Comparison of ENCODE assay signal across 25 mouse cellular contexts in genomic region chr7:78555532-78555931, GRCm38 (mm10).
"Had no signal": no experiment of that assay in that cellular context is flagged by ENCODE, and none has a peak within 500 bp of the region (broad histone marks: within the 10 kb centered on the region; RNA-seq: fewer than 3 reads in every experiment).

No protein-coding gene starts in this region.

- H3K4me2 ChIP-seq: heart, embryonic 12.5 days; hindbrain, embryonic 12.5 days; hindbrain, embryonic 14.5 days; intestine, embryonic 15.5 days; limb, embryonic 12.5 days; liver, embryonic 11.5 days; liver, embryonic 13.5 days; liver, embryonic 15.5 days had no signal

- H3K27ac ChIP-seq: gastrocnemius, adult 2 months; heart, embryonic 10.5 days; hindbrain, embryonic 10.5 days; hindbrain, embryonic 12.5 days; hindbrain, embryonic 14.5 days; intestine, embryonic 15.5 days; layer of hippocampus, adult 2 months; left cerebral cortex, adult 2 months; limb, embryonic 10.5 days; limb, embryonic 12.5 days; liver, embryonic 13.5 days; liver, embryonic 15.5 days had no signal

- H3K9me3 ChIP-seq: heart, embryonic 10.5 days; heart, embryonic 12.5 days; hindbrain, embryonic 10.5 days; hindbrain, embryonic 12.5 days; intestine, embryonic 15.5 days; limb, embryonic 10.5 days; limb, embryonic 12.5 days; liver, embryonic 13.5 days; liver, embryonic 15.5 days had no signal

- DNase-seq: gastrocnemius, adult 2 months; gastrocnemius, postnatal 10 days; gastrocnemius, postnatal 25 days; heart, adult 18-20 months; heart, postnatal 10 days; heart, postnatal 4 days; kidney, postnatal 14 days; liver; liver, embryonic 13.5 days; liver, postnatal 0 days had no signal

- H3K9ac ChIP-seq: heart, embryonic 12.5 days; hindbrain, embryonic 12.5 days; hindbrain, embryonic 14.5 days; intestine, embryonic 15.5 days; limb, embryonic 12.5 days; liver, embryonic 13.5 days; liver, embryonic 15.5 days; liver, postnatal 0 days had no signal

- H3K4me1 ChIP-seq: heart, embryonic 10.5 days; heart, embryonic 12.5 days; hindbrain, embryonic 12.5 days; intestine, embryonic 15.5 days; limb, embryonic 10.5 days; limb, embryonic 12.5 days; liver, embryonic 13.5 days; liver, embryonic 15.5 days had no signal

- H3K4me3 ChIP-seq: gastrocnemius, adult 2 months; heart, embryonic 10.5 days; heart, embryonic 12.5 days; hindbrain, embryonic 10.5 days; hindbrain, embryonic 12.5 days; intestine, embryonic 15.5 days; layer of hippocampus, adult 2 months; left cerebral cortex, adult 2 months; limb, embryonic 10.5 days; limb, embryonic 12.5 days; liver, embryonic 13.5 days; liver, embryonic 15.5 days had no signal

- ATAC-seq: hindbrain, embryonic 16.5 days; inflammation-experienced regulatory T-cells, adult 6 months; intestine, embryonic 15.5 days; intestine, postnatal 0 days; liver, postnatal 0 days had no signal

- H3K27me3 ChIP-seq: heart, embryonic 12.5 days; hindbrain, embryonic 12.5 days; intestine, embryonic 15.5 days; liver, embryonic 13.5 days; liver, embryonic 15.5 days had no signal

- H3K36me3 ChIP-seq: heart, embryonic 10.5 days; heart, embryonic 12.5 days; hindbrain, embryonic 10.5 days; hindbrain, embryonic 12.5 days; intestine, embryonic 15.5 days; limb, embryonic 10.5 days; limb, embryonic 12.5 days; liver, embryonic 13.5 days; liver, embryonic 15.5 days had no signal
